Mouse (Mus musculus) 416B (cell line): ENCODE measurements around the gene Ftsj3.
"Not testable (repeated sequence)": the region's sequence is repeated elsewhere in the genome, so short reads cannot be mapped to it uniquely, and the experiment has no call there.

Source experiments
- DNase-seq: peaks from one replicate; pipeline ENCODE4 v3.0.0; 2011; ENCODE audit warnings: low read depth

Ftsj3 gene

GRCm38 (mm10) chr11:106268326-106269059, 12.6 kb upstream of the Ftsj3 start:
- no peak for DNase-seq

- no peak for DNase-seq
These were observed 12.0 kb upstream of the Ftsj3 start for GRCm38 (mm10) chr11:106267871-106268270.

- DNase-seq: no peak
These were observed 11.5 kb upstream of the Ftsj3 start for GRCm38 (mm10) chr11:106267311-106267852.

- DNase-seq: no peak
These were observed 10.6 kb upstream of the Ftsj3 start for GRCm38 (mm10) chr11:106266431-106266830.

GRCm38 (mm10) chr11:106265570-106265969, 9.7 kb upstream of the Ftsj3 start:
- DNase-seq: no peak

- DNase-seq: no peak
These were observed 9.1 kb upstream of the Ftsj3 start for GRCm38 (mm10) chr11:106264988-106265387.

- DNase-seq: no peak
These were observed 8.1 kb upstream of the Ftsj3 start for GRCm38 (mm10) chr11:106263963-106264362.

GRCm38 (mm10) chr11:106260826-106261450, 5.1 kb upstream of the Ftsj3 start:
- no peak for DNase-seq

GRCm38 (mm10) chr11:106256775-106257174, 896 bp upstream of the Ftsj3 start:
- no peak for DNase-seq

GRCm38 (mm10) chr11:106255174-106255573, 705 bp downstream of the Ftsj3 start:
- peak; percentile 55 for DNase-seq

GRCm38 (mm10) chr11:106254767-106255166, 1.1 kb downstream of the Ftsj3 start:
- no peak for DNase-seq

GRCm38 (mm10) chr11:106249326-106249725, 6.6 kb downstream of the Ftsj3 start:
- DNase-seq: no peak

GRCm38 (mm10) chr11:106246834-106247233, 9.0 kb downstream of the Ftsj3 start:
- DNase-seq: peak; percentile 53

GRCm38 (mm10) chr11:106233978-106234377, 21.9 kb downstream of the Ftsj3 start:
- DNase-seq: not testable (repeated sequence)

- DNase-seq: no peak
These were observed 35.3 kb downstream of the Ftsj3 start for GRCm38 (mm10) chr11:106220603-106221002.

GRCm38 (mm10) chr11:106216730-106217490, 39.0 kb downstream of the Ftsj3 start, which contains the start of gene Ddx42:
Gene Ddx42 (plus strand): TSS chr11:106216926.
- DNase-seq: peak; percentile 98

GRCm38 (mm10) chr11:106215927-106216729, 39.8 kb downstream of the Ftsj3 start, which contains the start of gene Ccdc47:
Gene Ccdc47 (minus strand): TSS chr11:106216344.
- DNase-seq: peak; percentile 100

GRCm38 (mm10) chr11:106215450-106215859, 40.4 kb downstream of the Ftsj3 start:
- peak; percentile 31 for DNase-seq

- DNase-seq: no peak
These were observed 41.0 kb downstream of the Ftsj3 start for GRCm38 (mm10) chr11:106214856-106215255.

GRCm38 (mm10) chr11:106212771-106213170, 43.1 kb downstream of the Ftsj3 start:
- no peak for DNase-seq

- no peak for DNase-seq
These were observed 53.8 kb downstream of the Ftsj3 start, which contains the start of gene Strada for GRCm38 (mm10) chr11:106202123-106202465. Gene Strada (minus strand): TSS chr11:106202168.
